Mouse (Mus musculus): ENCODE data around the gene Gm27029.
"Not testable (repeated sequence)": the region's sequence is repeated elsewhere in the genome, so short reads cannot be mapped to it uniquely, and the experiment has no call there.

Gene Gm27029

DNA sequence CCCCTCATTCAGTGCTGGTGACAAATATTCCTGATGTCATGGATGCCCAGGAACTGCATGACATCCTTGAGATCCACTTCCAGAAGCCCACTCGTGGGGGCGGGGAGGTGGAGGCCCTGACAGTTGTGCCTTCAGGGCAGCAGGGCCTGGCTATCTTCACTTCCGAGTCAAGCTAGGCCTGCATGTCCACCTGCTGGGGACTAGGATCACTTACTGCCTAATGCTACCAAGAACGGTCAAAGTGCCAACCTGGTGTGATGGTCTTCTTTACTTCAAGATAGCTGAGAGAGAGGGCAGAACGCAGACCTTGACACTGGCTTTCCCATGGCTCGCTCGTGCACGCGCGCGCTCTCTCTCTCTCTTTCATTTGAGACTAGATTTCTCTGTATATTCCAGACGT, 33.6 kb upstream of the Gm27029 start:
- no peak for ATAC-seq (ENCODE audit: insufficient number of reproducible peaks, low FRiP score, low TSS enrichment)

DNA sequence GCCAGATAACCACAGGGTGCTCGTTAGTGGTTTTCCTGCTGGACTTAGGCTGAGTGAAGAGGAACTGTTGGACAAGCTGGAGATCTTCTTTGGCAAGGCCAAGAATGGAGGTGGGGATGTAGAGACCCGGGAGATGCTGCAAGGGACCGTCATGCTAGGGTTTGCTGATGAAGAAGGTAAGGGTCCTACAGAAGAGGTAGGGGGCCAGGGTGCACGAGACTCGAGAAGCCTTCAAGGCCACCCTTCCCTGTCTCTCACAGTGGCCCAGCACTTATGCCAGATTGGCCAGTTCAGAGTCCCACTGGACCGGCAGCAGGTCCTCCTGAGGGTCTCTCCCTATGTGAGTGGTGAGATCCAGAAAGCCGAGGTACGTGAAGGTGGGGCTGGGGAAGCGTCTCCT, 33.0 kb upstream of the Gm27029 start:
- ATAC-seq (ENCODE audit: insufficient number of reproducible peaks, low FRiP score, low TSS enrichment), result no peak

DNA sequence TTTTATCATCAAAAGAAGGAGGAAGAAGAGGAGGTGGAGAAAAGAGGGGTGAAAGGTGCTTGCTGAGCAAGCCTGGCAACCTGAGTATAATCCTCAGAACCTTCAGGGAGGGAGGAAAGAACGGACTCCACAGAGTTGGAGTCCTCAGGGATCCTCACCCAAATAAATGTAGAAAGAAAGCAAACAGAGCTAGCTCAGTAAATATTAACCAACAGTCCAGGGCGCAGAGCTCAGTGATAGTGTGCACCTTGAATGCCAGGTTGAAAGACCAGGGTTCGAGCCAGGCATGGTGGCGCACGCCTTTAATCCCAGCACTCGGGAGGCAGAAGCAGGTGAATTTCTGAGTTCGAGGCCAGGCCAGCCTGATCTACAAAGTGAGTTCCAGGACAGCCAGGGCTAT, 31.0 kb upstream of the Gm27029 start:
- ATAC-seq (ENCODE audit: insufficient number of reproducible peaks, low FRiP score, low TSS enrichment), result no peak

DNA sequence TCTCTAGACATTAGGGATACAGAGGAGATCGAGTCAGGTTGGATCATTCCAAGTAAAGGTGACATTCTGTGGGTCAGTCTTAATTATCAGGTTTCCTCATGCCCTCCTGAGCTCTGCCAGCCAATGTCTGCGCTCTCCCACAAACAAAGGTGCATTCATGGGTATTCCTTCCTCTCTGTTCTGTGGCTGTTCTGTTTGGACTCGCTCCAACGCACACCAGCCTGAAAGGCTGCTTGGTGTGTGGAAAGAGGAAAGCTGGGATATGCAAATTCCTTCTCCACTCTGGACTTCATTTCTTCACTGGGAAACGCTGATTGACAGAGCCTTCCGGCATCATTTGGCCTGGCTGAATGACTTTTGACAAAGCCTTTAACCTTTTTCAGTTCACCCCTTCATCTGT, 30.1 kb upstream of the Gm27029 start:
- no peak for ATAC-seq (ENCODE audit: insufficient number of reproducible peaks, low FRiP score, low TSS enrichment)

DNA sequence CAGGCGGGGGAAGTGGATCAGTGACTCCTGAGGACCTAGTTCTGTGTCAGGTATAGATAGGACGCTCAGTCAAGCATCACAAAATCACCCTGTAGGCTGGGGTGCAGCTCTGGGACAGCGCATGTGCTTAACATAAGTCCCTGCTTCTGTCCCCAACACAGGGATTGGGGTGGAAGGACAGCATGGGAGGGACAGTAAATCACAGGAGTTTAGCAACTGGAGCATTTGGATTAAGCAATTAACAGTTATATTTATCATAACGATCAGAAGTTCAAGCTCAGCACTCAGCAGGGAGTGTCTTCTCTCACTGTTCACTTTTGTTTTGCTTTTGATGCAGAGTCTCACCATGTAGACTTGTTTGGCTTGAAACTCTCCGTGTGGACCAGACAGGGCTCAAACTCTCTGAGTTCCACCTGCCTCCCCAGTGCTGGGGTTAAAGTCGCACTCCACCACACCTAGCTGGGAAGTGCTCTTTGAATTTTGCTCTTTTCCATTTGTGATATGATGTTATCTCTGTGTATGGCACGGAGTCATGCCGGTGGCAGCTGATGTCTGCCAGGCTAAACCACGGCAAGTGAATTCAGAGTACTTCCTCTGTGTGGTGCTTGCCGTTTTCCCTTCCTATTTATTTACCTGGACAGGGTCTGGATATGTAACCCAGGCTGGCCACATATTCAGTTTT, 27.6 kb upstream of the Gm27029 start:
- no peak for ATAC-seq (ENCODE audit: insufficient number of reproducible peaks, low FRiP score, low TSS enrichment)

DNA sequence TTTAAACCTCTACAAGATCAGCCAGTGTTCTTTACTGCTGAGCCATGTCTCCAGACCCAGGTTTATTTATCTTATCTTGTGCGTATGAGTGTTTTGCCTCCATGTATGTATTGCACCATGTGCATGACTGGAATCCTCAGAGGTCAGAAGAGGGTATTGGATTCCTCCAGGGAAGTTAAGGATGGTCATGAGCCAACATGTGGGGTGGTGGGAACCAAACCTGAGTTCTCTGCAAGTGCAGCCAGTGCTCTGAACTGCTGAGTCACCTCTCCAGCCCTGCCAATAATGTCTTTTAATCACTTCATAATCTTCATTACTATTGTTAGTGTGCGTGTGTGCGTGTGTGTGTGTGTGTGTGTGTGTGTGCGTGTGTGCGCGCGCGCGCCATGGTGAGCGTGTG, 26.9 kb upstream of the Gm27029 start:
- ATAC-seq (ENCODE audit: insufficient number of reproducible peaks, low FRiP score, low TSS enrichment), result no peak

DNA sequence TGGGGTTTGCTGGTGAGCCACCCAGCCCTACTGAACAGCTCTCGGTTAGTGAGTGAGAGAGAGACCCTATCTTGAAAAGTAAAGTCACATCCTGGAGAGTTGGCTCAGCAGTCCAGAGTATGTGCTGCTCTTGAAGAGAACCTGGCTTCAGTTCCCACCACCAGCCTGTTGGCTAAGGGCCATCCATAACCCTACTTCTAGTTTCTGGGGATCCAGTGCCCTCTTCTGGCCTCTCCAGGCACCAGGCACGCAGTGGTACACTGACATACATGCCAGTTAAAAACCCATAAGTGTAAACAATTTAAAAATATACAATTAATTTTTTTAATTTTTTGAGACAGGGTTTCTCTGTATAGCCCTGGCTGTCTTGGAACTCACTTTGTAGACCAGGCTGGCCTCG, 25.8 kb upstream of the Gm27029 start:
- no peak for ATAC-seq (ENCODE audit: insufficient number of reproducible peaks, low FRiP score, low TSS enrichment)

DNA sequence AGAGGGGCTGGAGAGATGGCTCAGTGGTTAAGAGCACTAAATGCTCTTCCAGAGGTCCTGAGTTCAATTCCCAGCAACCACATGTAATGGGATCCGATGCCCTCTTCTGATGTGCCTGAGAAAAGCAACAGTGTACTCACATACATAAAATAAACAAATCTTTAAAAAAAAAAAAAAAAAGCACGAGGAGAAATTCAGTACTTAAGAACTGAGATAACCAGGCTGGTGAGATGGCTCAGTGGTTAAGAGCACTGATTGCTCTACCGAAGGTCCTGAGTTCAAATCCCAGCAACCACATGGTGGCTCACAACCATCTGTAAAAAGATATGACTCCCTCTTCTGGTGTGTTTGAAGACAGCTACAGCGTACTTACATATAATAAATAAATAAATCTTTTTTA, 25.0 kb upstream of the Gm27029 start:
- ATAC-seq (ENCODE audit: insufficient number of reproducible peaks, low FRiP score, low TSS enrichment), result not testable (repeated sequence)

DNA sequence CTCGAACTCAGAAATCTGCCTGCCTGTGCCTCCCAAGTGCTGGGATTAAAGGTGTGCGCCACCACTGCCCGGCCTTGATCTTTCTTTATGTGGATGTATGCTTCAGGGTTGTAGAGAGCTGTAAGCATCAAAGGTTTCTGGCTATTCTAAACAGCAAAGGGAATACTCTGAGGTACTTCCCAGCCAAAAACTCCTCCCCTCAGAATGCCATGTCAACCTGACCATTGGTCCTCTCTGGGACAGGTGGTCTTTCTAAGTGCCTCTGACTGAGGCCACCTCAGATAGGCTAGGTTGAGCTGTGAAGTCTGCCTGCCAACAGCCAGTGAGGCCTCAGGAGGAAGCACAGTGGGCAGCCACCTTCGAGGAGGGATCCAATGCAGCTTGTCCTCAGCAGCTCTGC, 24.3 kb upstream of the Gm27029 start:
- no peak for ATAC-seq (ENCODE audit: insufficient number of reproducible peaks, low FRiP score, low TSS enrichment)

DNA sequence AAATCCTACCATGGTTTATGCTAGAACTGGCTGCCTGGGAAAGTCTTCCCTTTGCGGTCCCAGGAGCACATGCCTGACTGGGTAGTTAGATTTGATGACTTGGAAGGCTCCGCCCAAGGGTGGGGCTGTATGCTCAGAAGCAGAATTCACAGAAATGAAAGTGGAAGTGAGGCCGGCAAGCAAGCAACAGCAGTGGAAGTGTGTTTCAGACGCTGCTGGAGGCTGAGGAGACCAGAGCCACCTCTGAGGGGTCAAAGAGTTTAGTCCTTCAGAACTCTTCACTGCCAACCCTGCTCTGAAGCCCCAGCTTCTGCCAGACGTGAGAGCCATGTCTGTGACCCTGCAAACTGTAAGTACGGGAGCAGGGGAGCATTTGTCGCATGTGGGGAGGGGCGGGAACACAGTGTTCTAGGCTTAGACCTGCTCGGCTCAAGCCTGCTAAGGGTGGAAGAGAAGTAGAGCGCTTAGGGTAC, 23.7 kb upstream of the Gm27029 start, which contains the start of gene Ifi35:
Gene Ifi35, plus strand, starts transcription at position 134 of the 473 bp plus-strand sequence.
- ATAC-seq (ENCODE audit: insufficient number of reproducible peaks, low FRiP score, low TSS enrichment), result no peak

DNA sequence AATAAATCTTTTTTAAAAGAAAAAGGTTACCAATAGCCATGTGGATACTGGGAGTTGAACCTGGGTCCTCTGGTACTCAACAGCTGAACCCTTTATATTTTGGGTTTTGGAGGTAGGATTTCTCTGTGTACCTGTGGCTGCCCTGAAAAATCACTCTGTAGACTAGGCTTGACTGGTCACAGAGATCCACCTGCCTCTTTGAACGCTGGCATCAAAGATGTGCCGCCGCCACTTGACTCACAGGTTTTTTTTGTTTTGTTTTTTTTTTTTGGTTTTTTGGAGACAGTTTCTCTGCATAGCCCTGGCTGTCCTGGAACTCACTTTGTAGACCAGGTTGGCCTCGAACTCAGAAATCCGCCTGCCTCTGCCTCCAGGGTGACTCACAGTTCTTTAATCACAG, 23.2 kb upstream of the Gm27029 start:
- ATAC-seq (ENCODE audit: insufficient number of reproducible peaks, low FRiP score, low TSS enrichment), result no peak

DNA sequence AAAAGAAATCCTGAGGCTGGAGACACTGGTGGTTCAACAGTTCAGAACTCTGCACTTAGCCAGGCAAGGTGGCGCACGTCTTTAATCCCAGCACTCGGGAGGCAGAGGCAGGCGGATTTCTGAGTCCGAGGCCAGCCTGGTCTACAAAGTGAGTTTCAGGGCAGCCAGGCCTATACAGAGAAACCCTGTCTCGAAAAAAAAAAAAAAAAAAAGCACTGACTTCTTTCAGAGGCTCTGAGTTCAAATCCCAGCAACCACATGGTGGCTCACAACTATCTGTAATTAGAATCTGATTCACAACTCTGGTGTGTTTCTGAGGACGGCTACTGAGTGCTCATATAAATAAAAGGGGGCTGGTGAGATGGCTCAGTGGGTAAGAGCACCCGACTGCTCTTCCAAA, 22.3 kb upstream of the Gm27029 start:
- ATAC-seq (ENCODE audit: insufficient number of reproducible peaks, low FRiP score, low TSS enrichment), result not testable (repeated sequence)

DNA sequence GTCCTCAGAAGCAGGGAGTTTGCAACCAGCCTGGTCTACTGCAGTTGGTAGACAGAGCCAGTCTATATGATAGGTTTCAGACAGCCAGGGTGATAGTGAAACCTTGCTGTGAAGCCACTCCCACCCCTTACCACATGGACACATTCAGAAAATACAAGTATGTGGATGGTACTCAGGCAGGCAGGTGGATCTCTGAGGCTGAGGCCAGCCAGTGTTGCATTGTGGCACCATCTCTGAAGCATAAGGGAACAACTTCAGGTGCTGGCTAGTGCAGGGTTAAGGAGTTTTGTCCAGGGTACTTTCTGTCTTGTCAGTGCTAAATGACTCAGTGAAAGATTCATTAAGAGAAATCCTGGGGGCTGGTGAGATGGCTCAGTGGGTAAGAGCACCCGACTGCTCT, 21.7 kb upstream of the Gm27029 start:
- ATAC-seq (ENCODE audit: insufficient number of reproducible peaks, low FRiP score, low TSS enrichment), result no peak

DNA sequence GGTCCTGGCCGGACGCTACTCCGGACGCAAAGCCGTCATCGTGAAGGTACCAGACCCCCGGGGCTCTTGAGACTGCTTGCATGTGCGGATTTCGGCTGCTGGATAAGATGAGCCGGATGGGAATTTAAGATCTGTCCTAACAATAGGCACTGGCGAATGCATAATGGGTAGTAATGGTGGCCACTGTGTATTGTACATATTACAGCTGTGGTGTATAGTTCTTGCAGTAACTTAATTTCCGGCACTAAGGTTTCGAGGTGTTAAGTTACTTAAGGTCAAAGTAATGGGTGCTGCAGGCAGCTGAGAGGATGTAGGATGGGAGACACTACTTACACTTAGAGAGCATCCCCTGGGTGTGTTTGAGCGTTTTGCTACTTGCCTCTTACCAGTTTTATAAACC, 18.2 kb upstream of the Gm27029 start:
- ATAC-seq (ENCODE audit: insufficient number of reproducible peaks, low FRiP score, low TSS enrichment), result no peak

DNA sequence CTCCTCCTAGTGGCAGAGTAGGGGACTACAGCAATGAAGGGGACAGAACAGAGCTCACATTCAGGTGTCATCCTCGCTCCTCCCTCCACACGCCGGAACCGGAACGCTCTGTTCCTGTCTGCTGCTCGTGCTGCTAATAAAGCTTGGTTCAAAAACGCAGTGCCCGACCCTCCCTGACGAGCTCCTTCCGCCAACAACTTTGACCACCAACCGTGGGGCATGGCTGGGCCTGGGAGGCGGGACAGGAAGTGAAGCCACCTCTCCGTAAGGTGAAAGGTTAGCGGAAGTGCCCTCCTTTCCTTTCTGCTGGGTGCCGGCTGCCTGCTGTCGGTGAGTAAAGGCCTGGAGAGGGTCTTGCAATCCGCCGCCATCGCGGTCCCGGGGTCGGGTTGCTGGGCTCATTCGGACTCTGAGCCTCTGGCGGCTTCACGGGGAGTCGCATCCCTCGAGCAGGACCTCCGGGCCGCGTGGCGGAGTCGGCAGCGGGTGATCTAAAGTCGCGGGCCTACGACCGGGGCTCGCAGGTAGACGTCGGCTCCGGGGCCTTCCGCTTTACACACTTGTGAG, 17.6 kb upstream of the Gm27029 start, which contains the start of gene Rpl27:
Gene Rpl27, plus strand, starts transcription at position 172 of the 567 bp plus-strand sequence.
- peak; percentile 99 for ATAC-seq (ENCODE audit: insufficient number of reproducible peaks, low FRiP score, low TSS enrichment)

DNA sequence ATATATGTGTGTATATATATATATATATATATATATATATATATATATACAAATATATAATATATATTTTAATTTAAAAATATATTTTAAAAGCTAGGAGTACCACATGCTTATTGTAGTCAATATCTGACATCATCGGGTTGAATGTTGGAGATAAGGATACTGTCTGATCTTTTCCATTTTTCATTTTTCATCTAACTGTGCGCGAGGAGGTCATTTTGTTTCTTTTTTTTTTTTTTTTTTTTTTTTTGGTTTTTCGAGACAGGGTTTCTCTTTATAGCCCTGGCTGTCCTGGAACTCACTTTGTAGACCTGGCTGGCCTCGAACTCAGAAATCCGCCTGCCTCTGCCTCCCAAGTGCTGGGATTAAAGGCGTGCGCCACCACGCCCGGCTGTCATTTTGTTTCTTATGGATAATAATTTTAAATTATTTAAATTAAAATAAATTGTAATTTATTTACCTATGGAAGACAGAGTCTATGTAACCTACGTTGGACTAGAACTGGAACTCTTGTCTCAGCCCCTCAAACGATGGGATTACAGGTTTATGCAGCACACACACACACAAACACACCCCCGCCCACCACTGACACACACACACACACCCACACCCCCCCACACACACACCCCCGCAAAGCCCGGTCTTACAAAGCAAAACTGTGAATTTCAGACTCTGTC, 17.0 kb upstream of the Gm27029 start:
- not testable (repeated sequence) for ATAC-seq (ENCODE audit: insufficient number of reproducible peaks, low FRiP score, low TSS enrichment)

DNA sequence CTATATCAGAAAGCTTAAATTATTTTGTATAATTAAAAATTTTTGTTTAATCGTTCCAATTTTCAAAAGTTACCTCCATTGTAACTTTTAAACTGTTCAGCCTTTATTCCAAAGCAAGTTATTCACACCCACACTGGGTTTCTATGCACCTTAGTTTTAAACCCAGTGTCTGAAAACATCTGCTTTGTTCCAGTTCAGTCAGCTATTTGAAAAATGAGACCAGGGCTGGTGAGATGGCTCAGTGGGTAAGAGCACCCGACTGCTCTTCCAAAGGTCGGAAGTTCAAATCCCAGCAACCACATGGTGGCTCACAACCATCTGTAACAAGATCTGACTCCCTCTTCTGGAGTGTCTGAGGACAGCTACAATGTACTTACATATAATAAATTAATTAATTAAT, 13.4 kb upstream of the Gm27029 start:
- not testable (repeated sequence) for ATAC-seq (ENCODE audit: insufficient number of reproducible peaks, low FRiP score, low TSS enrichment)

DNA sequence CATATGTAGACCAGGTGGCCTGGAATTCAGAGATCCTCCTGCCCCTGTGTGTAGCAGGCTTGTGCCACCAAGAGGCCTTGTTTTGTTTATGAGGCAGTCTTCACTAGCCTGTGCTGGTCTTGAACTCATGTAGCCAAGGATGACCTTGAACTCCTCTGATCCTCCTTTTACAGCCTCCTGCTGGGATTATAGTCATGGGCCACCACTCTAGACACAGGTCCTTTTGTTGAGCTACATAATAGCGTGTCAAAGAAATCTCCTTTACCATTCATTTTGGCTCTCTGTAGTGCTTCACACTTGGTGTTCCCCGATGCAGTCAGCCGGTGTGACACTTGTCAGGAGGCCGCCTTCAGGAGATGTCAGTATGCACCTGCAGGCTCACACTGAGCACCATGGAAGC, 12.3 kb upstream of the Gm27029 start:
- ATAC-seq (ENCODE audit: insufficient number of reproducible peaks, low FRiP score, low TSS enrichment), result no peak

DNA sequence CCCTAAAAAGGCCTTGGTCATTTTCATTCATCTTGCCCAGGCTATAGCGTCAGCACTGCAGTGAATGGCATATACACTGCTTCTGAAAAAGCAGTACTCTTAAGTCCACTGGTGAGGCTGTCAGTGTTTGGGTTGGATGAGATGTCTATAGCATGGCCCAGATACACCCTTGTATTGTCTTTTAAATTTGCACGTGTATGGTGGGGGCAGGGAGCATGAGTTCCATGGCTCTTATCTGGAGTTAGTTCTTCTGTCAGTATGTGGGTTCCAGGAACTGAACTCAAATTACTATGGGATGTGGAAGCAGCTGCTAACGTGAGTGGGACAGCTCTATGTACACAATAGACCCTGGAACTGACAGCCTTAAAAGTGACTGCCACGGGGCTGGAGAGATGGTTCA, 11.2 kb upstream of the Gm27029 start:
- ATAC-seq (ENCODE audit: insufficient number of reproducible peaks, low FRiP score, low TSS enrichment), result no peak

DNA sequence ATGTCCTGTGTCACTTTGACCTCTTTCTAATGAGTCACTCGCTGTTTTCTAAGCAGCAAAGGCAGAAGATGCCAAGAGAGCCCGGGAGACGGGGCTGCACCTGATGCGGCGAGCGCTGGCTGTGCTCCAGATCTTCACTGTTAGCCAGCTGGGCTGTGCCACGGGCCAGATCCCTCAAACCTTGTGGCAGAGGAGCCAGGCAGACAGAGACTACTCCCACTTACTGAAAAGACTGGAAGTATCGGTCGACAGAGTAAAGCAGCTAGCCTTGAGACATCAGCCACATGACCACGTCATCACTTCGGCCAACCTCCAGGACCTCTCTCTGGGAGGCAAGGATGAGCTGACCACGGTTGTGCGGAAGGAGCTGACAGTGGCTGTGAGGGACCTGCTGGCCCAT, 8.8 kb upstream of the Gm27029 start:
- ATAC-seq (ENCODE audit: insufficient number of reproducible peaks, low FRiP score, low TSS enrichment), result no peak

DNA sequence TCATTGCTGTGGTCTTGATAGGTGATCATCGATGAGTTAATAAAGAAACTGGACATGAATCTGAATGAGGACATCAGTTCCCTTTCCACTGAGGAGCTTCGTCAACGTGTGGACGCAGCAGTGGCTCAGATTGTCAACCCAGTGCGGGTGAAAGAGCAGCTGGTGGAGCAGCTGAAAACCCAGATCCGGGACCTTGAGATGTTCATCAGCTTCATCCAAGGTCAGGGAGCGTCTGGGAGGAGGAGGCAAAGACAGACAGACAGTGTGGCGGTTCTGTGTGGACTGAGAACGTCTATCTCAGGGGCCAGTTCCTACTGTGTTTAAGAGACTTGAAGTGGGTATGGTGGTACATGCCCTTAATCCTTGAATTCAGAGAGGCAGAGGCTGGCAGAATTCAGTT, 6.7 kb upstream of the Gm27029 start:
- ATAC-seq (ENCODE audit: insufficient number of reproducible peaks, low FRiP score, low TSS enrichment), result no peak

DNA sequence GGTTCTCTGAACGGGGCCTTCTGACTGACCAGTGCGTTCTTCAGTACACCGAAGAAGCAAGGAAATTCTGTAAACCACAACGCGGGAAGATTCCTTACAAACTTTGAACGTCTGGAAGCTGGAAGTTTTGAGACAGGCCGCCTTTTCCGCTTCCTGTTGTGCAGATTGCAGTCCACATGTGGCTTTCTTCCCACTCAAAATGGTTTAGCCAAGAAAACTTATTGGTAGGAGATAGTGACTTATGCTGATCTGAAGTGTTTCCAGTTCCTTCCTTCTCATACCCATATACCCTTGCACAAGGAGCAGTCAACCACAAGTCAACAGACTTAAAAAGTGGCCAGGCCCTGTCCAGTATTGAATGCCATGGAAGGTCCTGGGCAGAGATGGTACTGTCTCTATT, 1.6 kb upstream of the Gm27029 start:
- no peak for ATAC-seq (ENCODE audit: insufficient number of reproducible peaks, low FRiP score, low TSS enrichment)
